Mouse (Mus musculus): Measurements from ENCODE around the gene Cnih4.

Gene Cnih4

DNA sequence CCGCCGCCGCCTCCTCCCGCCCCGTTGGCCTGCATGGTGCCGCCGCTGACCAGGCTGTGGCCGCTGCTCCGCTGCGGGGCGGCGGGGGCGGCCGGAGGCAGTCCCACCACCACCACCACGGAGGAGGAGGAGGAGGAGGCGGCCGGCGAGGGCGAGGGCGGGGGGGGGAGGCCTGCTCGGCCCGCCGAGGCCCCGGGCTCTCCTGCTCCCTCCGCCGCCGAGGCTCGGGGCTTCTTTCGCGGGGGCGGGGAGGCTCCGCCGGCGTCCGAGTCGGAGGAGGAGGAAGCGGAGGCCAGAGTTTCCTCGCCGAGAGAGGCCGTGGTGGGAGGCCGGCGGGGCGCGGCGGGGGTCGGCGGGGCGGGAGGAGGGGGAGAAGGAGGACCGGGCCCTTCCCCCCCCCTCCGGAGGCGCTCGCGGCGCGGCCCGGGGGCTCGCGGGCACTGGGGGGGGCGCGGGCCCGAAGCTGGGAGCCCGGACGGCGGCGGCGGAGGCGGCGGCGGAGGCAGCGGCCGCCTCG lies 67.0 kb downstream of the Cnih4 start:
- no peak for DNase-seq (ENCODE audit: low read depth, low spot score)

DNA sequence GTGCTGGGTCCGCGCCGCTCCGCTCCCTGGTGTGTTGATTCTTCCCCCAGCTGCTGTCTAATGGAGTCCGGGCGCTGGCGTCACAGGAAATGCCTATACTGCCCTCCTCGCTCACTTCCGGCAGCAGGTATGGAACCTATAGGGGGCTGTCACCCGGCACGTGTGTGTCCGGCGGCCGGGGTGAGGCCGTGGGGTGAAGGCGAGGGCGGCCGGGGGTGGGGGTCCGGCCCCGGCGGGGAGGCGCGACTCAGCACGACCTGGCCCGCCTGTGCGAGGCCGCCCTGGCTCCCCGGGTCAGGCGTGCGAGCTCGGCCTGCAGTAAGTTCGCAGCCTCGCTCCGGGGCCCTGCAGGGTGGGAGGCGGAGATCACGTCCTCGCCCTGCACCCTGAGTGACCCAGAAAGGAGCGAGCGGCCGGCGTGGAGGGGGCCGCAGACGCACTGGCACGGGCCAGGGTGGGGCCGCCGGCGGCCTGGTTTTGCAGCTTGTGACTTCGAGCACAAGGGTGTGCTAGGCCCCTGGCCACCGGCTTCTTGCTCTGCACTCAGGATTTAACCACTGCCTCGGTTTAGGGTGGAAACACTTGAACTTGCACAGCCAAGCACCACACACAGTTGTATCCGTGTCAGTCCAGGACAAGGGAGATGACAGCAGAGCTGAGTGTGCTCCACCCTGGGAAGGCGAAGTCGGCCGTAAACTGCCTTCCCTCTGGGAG lies 67.6 kb downstream of the Cnih4 start, which contains the start of gene Wdr26:
TSS of gene Wdr26 (minus strand) at position 82 of the 714 bp plus-strand sequence.
- peak; percentile 82 for DNase-seq (ENCODE audit: low read depth, low spot score)

DNA sequence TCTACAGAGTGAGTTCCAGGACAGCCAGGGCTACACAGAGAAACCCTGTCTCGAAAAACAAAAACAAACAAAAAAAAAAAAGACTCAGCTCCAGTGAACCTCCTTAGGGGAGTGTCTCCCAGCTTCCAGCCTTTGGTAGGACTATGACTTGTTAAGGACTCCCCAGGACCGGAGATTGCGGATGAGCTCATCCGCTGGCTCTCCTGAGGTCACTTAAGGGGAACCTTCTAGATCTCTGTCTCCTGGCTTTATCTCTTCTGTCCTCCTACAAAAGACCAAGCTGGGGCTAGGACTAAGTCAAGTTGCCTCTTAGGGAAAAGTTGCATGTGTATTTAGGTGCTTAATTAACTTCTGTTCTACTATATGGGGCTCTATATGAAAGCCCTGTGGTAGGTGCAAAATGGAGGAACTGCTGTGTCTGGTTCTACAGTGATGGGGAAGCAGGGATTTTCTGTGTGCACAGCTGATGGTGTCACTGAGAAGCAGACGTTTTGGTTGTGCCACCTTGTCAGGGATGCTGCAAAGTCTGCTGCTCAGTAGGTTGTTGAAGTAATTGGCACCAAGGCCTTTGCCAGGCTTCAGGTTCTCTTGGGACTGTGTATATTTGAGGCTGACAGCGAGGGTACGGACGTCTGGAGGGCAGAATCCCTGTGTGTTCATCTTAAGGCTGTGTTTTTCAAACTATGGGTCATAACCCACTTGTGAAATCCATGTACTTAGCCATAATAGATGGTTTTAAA lies 70.0 kb downstream of the Cnih4 start:
- no peak for DNase-seq (ENCODE audit: low read depth, low spot score)

DNA sequence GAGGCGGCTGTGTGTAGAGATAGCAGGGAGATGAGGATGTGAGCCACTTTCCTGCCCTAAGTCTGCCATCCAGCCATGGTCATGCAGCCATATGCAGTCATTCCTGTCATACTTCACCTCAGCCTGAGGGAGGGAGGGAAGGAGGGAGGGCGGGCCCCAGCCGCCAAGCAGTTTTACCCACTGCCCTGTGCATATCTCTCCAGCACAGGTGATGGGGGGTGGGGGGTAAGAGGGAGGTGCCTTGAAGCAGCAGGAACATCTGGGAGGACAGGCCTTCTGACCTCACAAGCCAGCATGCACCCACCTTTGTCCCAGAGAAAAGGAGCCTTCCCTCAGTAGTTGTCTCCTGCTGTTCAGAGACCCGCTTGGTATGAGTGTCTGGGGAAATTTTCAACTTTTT lies 71.8 kb downstream of the Cnih4 start:
- no peak for DNase-seq (ENCODE audit: low read depth, low spot score)
